Mouse (Mus musculus) ES-Bruce4 (cell line): ENCODE measurements around the gene Maml3.

Experiments used
- CTCF ChIP-seq: IDR thresholded peaks from one replicate; pipeline ENCODE4 v1.8.1; 2011; ENCODE audit warnings: low read depth, low read length
- EP300 ChIP-seq: IDR thresholded peaks from 2 replicates; pipeline ENCODE4 v1.6.1; 2011; ENCODE audit warnings: low read depth, low read length; ENCODE audit not compliant: insufficient read depth
- POLR2A ChIP-seq: IDR thresholded peaks from one replicate; pipeline ENCODE4 v1.8.1; 2011; ENCODE audit warnings: low read length; ENCODE audit not compliant: insufficient read depth

DNA sequence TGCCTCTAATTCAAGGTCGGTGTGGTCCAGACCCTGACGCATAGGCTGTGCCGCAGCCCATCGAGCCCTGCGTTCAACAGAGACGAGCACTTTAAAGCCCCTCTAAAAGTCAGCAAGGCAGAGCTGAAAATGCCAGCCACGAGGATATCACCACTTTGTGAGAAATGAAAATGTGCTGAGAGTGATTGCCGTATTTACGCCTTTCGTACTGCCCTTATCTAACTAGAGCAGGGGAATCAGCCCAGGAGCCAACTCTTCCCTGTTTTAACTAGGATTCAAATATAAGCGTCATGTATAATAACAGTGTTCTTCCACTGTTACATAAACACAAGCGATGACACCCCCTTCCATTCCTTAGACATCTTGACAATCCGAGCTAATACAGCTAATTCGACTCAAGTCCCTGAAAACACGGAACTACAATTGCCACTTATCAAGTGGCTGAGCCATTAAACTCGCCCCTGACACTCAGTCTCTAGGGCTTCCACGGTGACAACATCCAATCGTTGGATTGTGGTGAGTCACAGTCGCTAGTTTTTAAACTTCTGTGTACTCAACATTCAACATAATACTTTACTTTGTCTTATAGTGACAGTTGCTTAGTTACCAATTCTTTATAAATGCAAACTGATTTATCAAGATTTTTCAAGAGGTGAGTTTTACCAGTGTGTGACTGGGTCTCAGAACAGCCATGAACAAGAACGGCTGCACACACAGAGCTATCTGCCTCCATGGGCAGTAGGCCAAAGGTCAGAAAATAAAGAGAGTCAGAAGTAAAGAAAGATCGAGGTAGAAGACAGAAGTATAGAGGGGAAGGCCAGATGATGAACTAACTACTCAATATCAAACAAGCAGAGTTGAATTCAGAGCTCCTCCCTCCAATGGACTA is 106.1 kb downstream of the Maml3 start:
- TF ChIP-seq CTCF (no peak), POLR2A (no peak), EP300 (no peak)
